Mouse (Mus musculus) neural tube, embryonic 12.5 days (tissue): ENCODE results near the gene Themis2. TPM values are rescaled to one million over a fixed set of nuclear protein-coding genes. Genes with fewer than 3 reads are reported as not detected.
"Not testable (repeated sequence)": the region's sequence is repeated elsewhere in the genome, so short reads cannot be mapped to it uniquely, and the experiment has no call there.

ENCODE experiments used
- ATAC-seq: fragments of 200-750 bp; cut with Nextera tagmentation; 2 replicates; pipeline ENCODE4 v1.8.0; 2017; ENCODE audit warnings: low read depth, mild to moderate bottlenecking, moderate TSS enrichment, moderate library complexity; ENCODE audit not compliant: low FRiP score
- H3K27ac ChIP-seq: fragments of 300-500 bp; sonication (generic); 2 replicates; pipeline ENCODE4 v1.5.1; 2016
- H3K27me3 ChIP-seq: fragments of 300-500 bp; sonication (generic); replicated peaks from 2 replicates; pipeline ENCODE4 v1.6.1; 2016; ENCODE audit warnings: mild to moderate bottlenecking
- H3K36me3 ChIP-seq: fragments of 300-500 bp; sonication (generic); 2 replicates; pipeline ENCODE4 v1.6.1; 2016; ENCODE audit warnings: mild to moderate bottlenecking
- H3K4me1 ChIP-seq: fragments of 300-500 bp; sonication (generic); 2 replicates; pipeline ENCODE4 v1.6.1; 2016
- H3K4me2 ChIP-seq: fragments of 300-500 bp; sonication (generic); replicated peaks from 2 replicates; pipeline ENCODE4 v1.6.1; 2016; ENCODE audit warnings: mild to moderate bottlenecking
- H3K4me3 ChIP-seq: fragments of 300-500 bp; sonication (generic); 2 replicates; pipeline ENCODE4 v1.5.1; 2016
- H3K9ac ChIP-seq: fragments of 300-500 bp; sonication (generic); 2 replicates; pipeline ENCODE4 v1.6.1; 2016; ENCODE audit warnings: mild to moderate bottlenecking
- H3K9me3 ChIP-seq: fragments of 300-500 bp; sonication (generic); 2 replicates; pipeline ENCODE4 v1.6.1; 2016; ENCODE audit warnings: mild to moderate bottlenecking
- WGBS: fragments of 180-500 bp; shearing (Covaris S2); methylation state at CpG from one replicate; pipeline ENCODE4 v1.1.7; 2016; 5-methylcytosine and 5-hydroxymethylcytosine counted together
- polyA plus RNA-seq: library from polyadenylated mRNA; unstranded; fragments of >200 nt; fragmentation: Nextera tagmentation; extraction: Ambion mirVana; gene quantifications from 2 replicates; pipeline ENCODE4 v1.2.1, GENCODE M21; 2016

Gene Themis2
- polyA plus RNA-seq, 1 experiment from 2014 or later = 0.79 TPM

GRCm38 (mm10) chr4:132806620-132807191 lies 10.5 kb upstream of the Themis2 start:
- no peak for ATAC-seq
- no peaks in the 10 kb centered on the region for H3K27me3 ChIP-seq
- no peaks in the 10 kb centered on the region for H3K36me3 ChIP-seq
- H3K27ac ChIP-seq = no peak overlapping the region
- no peak overlapping the region for H3K4me2 ChIP-seq
- no peak overlapping the region for H3K9ac ChIP-seq
- no peaks in the 10 kb centered on the region for H3K9me3 ChIP-seq
- H3K4me3 ChIP-seq = no peak overlapping the region
- WGBS = 88% methylated on average over 7 of the region's 7 CpGs
- H3K4me1 ChIP-seq = no peaks in the 10 kb centered on the region

GRCm38 (mm10) chr4:132805599-132806197 lies 9.5 kb upstream of the Themis2 start:
- H3K4me3 ChIP-seq = no peak overlapping the region
- H3K4me2 ChIP-seq = no peak overlapping the region
- 87% methylated on average over 12 of the region's 12 CpGs for WGBS
- H3K9me3 ChIP-seq = no peaks in the 10 kb centered on the region
- no peak overlapping the region for H3K9ac ChIP-seq
- no peak overlapping the region for H3K27ac ChIP-seq
- no peaks in the 10 kb centered on the region for H3K36me3 ChIP-seq
- no peaks in the 10 kb centered on the region for H3K4me1 ChIP-seq
- H3K27me3 ChIP-seq = no peaks in the 10 kb centered on the region
- no peak for ATAC-seq

GRCm38 (mm10) chr4:132805146-132805545 lies 9.0 kb upstream of the Themis2 start:
- no peak for ATAC-seq
- no peak overlapping the region for H3K4me2 ChIP-seq
- no peaks in the 10 kb centered on the region for H3K9me3 ChIP-seq
- H3K4me3 ChIP-seq = no peak overlapping the region
- H3K36me3 ChIP-seq = no peaks in the 10 kb centered on the region
- 86% methylated on average over 5 of the region's 5 CpGs for WGBS
- no peaks in the 10 kb centered on the region for H3K4me1 ChIP-seq
- no peaks in the 10 kb centered on the region for H3K27me3 ChIP-seq
- H3K9ac ChIP-seq = no peak overlapping the region
- H3K27ac ChIP-seq = no peak overlapping the region

- no peak overlapping the region for H3K9ac ChIP-seq
- H3K9me3 ChIP-seq = no peaks in the 10 kb centered on the region
- ATAC-seq = no peak
- no peaks in the 10 kb centered on the region for H3K4me1 ChIP-seq
- no peak overlapping the region for H3K4me2 ChIP-seq
- WGBS = 90% methylated on average over 6 of the region's 6 CpGs
- no peaks in the 10 kb centered on the region for H3K27me3 ChIP-seq
- H3K36me3 ChIP-seq = no peaks in the 10 kb centered on the region
- H3K4me3 ChIP-seq = no peak overlapping the region
- no peak overlapping the region for H3K27ac ChIP-seq
Measured at GRCm38 (mm10) chr4:132804331-132804730, 8.1 kb upstream of the Themis2 start.

- H3K27me3 ChIP-seq = no peaks in the 10 kb centered on the region
- no peak overlapping the region for H3K9ac ChIP-seq
- H3K4me2 ChIP-seq = no peak overlapping the region
- no peak overlapping the region for H3K4me3 ChIP-seq
- H3K9me3 ChIP-seq = no peaks in the 10 kb centered on the region
- WGBS = 95% methylated on average over 7 of the region's 7 CpGs
- H3K4me1 ChIP-seq = no peaks in the 10 kb centered on the region
- H3K36me3 ChIP-seq = no peaks in the 10 kb centered on the region
- no peak overlapping the region for H3K27ac ChIP-seq
- no peak for ATAC-seq
Measured at GRCm38 (mm10) chr4:132803876-132804275, 7.7 kb upstream of the Themis2 start.

GRCm38 (mm10) chr4:132803212-132803611 lies 7.0 kb upstream of the Themis2 start:
- H3K4me1 ChIP-seq = no peaks in the 10 kb centered on the region
- no peaks in the 10 kb centered on the region for H3K36me3 ChIP-seq
- no peak for ATAC-seq
- 91% methylated on average over 5 of the region's 5 CpGs for WGBS
- H3K27me3 ChIP-seq = no peaks in the 10 kb centered on the region
- no peak overlapping the region for H3K4me2 ChIP-seq
- no peak overlapping the region for H3K9ac ChIP-seq
- no peak overlapping the region for H3K4me3 ChIP-seq
- no peaks in the 10 kb centered on the region for H3K9me3 ChIP-seq
- no peak overlapping the region for H3K27ac ChIP-seq

- Histone ChIP-seq H3K9ac (no peak overlapping the region), H3K9me3 (no peaks in the 10 kb centered on the region), H3K4me3 (no peak overlapping the region), H3K4me2 (no peak overlapping the region), H3K4me1 (no peaks in the 10 kb centered on the region), H3K27me3 (no peaks in the 10 kb centered on the region), H3K27ac (no peak overlapping the region), H3K36me3 (no peaks in the 10 kb centered on the region)
- 71% methylated on average over 16 of the region's 16 CpGs for WGBS
- no peak for ATAC-seq
Measured at GRCm38 (mm10) chr4:132802171-132802637, 6.0 kb upstream of the Themis2 start.

- no peak overlapping the region for H3K9ac ChIP-seq
- no peak overlapping the region for H3K27ac ChIP-seq
- no peak for ATAC-seq
- H3K4me2 ChIP-seq = no peak overlapping the region
- no peaks in the 10 kb centered on the region for H3K4me1 ChIP-seq
- 90% methylated on average over 18 of the region's 18 CpGs for WGBS
- no peaks in the 10 kb centered on the region for H3K36me3 ChIP-seq
- no peak overlapping the region for H3K4me3 ChIP-seq
- no peaks in the 10 kb centered on the region for H3K9me3 ChIP-seq
- no peaks in the 10 kb centered on the region for H3K27me3 ChIP-seq
Measured at GRCm38 (mm10) chr4:132801176-132802077, 5.2 kb upstream of the Themis2 start.

GRCm38 (mm10) chr4:132799845-132800244 lies 3.7 kb upstream of the Themis2 start:
- H3K4me1 ChIP-seq = peaks cover 6% of the 10 kb centered on the region
- no peak overlapping the region for H3K4me2 ChIP-seq
- peaks cover 13% of the 10 kb centered on the region; the same call in 1 of the 2 replicates for H3K27me3 ChIP-seq
- H3K4me3 ChIP-seq = no peak overlapping the region
- 88% methylated on average over 4 of the region's 4 CpGs for WGBS
- no peaks in the 10 kb centered on the region for H3K9me3 ChIP-seq
- no peak overlapping the region for H3K27ac ChIP-seq
- H3K36me3 ChIP-seq = no peaks in the 10 kb centered on the region
- no peak for ATAC-seq
- H3K9ac ChIP-seq = no peak overlapping the region

GRCm38 (mm10) chr4:132798666-132799065 lies 2.5 kb upstream of the Themis2 start:
- not testable (repeated sequence) for H3K4me3 ChIP-seq, H3K4me1 ChIP-seq, H3K27ac ChIP-seq, H3K36me3 ChIP-seq, ATAC-seq, H3K9me3 ChIP-seq, H3K9ac ChIP-seq, H3K4me2 ChIP-seq
- WGBS = 81% methylated on average over 3 of the region's 3 CpGs
- peaks cover 17% of the 10 kb centered on the region; the same call in 1 of the 2 replicates for H3K27me3 ChIP-seq

GRCm38 (mm10) chr4:132798028-132798427 lies 1.8 kb upstream of the Themis2 start:
- Histone ChIP-seq H3K9ac (no peak overlapping the region), H3K27ac (no peak overlapping the region), H3K27me3 (peaks cover 17% of the 10 kb centered on the region; the same call in 1 of the 2 replicates), H3K4me2 (no peak overlapping the region), H3K4me3 (no peak overlapping the region), H3K36me3 (no peaks in the 10 kb centered on the region), H3K4me1 (peaks cover 6% of the 10 kb centered on the region), H3K9me3 (no peaks in the 10 kb centered on the region)
- 76% methylated on average over 4 of the region's 4 CpGs for WGBS
- ATAC-seq = no peak

GRCm38 (mm10) chr4:132797461-132797860 lies 1.3 kb upstream of the Themis2 start:
- no peak overlapping the region for H3K27ac ChIP-seq
- H3K9ac ChIP-seq = no peak overlapping the region
- no peaks in the 10 kb centered on the region for H3K9me3 ChIP-seq
- no peaks in the 10 kb centered on the region for H3K36me3 ChIP-seq
- H3K4me1 ChIP-seq = peaks cover 6% of the 10 kb centered on the region
- WGBS = 91% methylated on average over 1 of the region's 1 CpGs
- ATAC-seq = no peak
- no peak overlapping the region for H3K4me2 ChIP-seq
- H3K4me3 ChIP-seq = no peak overlapping the region
- peaks cover 17% of the 10 kb centered on the region; the same call in 1 of the 2 replicates for H3K27me3 ChIP-seq
